Mouse (Mus musculus) liver, embryonic 13.5 days (tissue): ENCODE measurements around the gene Gm17349. TPM values are rescaled to one million over a fixed set of nuclear protein-coding genes. Genes with fewer than 3 reads are reported as not detected.

Experiments
- ATAC-seq: fragments of 200-750 bp; cut with Nextera tagmentation; 2 replicates; pipeline ENCODE4 v1.8.0; 2017; ENCODE audit warnings: low read depth, mild to moderate bottlenecking, moderate number of reproducible peaks, moderate library complexity
- DNase-seq: peaks from one replicate; pipeline ENCODE4 v3.0.0; 2022
- H3K27ac ChIP-seq: fragments of 300-500 bp; sonication (generic); 2 replicates; pipeline ENCODE4 v1.5.1; 2015; ENCODE audit warnings: moderate library complexity, mild to moderate bottlenecking, inconsistent platforms
- H3K27me3 ChIP-seq: fragments of 300-500 bp; sonication (generic); 2 replicates; pipeline ENCODE4 v1.6.1; 2015; ENCODE audit warnings: mild to moderate bottlenecking, inconsistent platforms
- H3K36me3 ChIP-seq: fragments of 300-500 bp; sonication (generic); 2 replicates; pipeline ENCODE4 v1.6.1; 2015; ENCODE audit warnings: mild to moderate bottlenecking, inconsistent platforms
- H3K4me1 ChIP-seq: fragments of 300-500 bp; sonication (generic); replicated peaks from 2 replicates; pipeline ENCODE4 v1.6.1; 2015; ENCODE audit warnings: inconsistent platforms
- H3K4me2 ChIP-seq: fragments of 300-500 bp; sonication (generic); 2 replicates; pipeline ENCODE4 v1.6.1; 2015; ENCODE audit warnings: inconsistent platforms, mild to moderate bottlenecking, moderate library complexity
- H3K4me3 ChIP-seq: fragments of 300-500 bp; sonication (generic); replicated peaks from 2 replicates; pipeline ENCODE4 v1.5.1; 2015; ENCODE audit warnings: mild to moderate bottlenecking, inconsistent platforms
- H3K9ac ChIP-seq: fragments of 300-500 bp; sonication (generic); 2 replicates; pipeline ENCODE4 v1.6.1; 2015; ENCODE audit warnings: mild to moderate bottlenecking, inconsistent platforms
- H3K9me3 ChIP-seq: fragments of 300-500 bp; sonication (generic); replicated peaks from 2 replicates; pipeline ENCODE4 v1.6.1; 2016; ENCODE audit warnings: inconsistent platforms
- WGBS: fragments of 180-500 bp; shearing (Covaris S2); methylation state at CpG from one replicate; pipeline ENCODE4 v1.1.7; 2015; ENCODE audit not compliant: insufficient replicate concordance; 5-methylcytosine and 5-hydroxymethylcytosine counted together
- polyA plus RNA-seq: library from polyadenylated mRNA; unstranded; fragments of >200 nt; fragmentation: Nextera tagmentation; extraction: Ambion mirVana; gene quantifications from 2 replicates; pipeline ENCODE4 v1.2.1, GENCODE M21; 2015

The Gm17349 gene
- polyA plus RNA-seq, 1 experiment from 2014 or later, result not detected

GRCm38 (mm10) chr15:99670154-99670821 lies 35.0 kb downstream of the Gm17349 start, which contains the start of gene Asic1:
TSS of gene Asic1 (plus strand) at chr15:99670368.
- peaks cover 99% of the 10 kb centered on the region for H3K27me3 ChIP-seq
- no peaks in the 10 kb centered on the region for H3K9me3 ChIP-seq
- ATAC-seq (peak; percentile 57), DNase-seq (no peak)
- no peak within 1 kb of the TSS for H3K9ac ChIP-seq
- H3K4me2 ChIP-seq, result peak within 1 kb of the TSS; percentile 59
- H3K4me3 ChIP-seq, result peak within 1 kb of the TSS; percentile 45
- H3K36me3 ChIP-seq, result no peaks in the 10 kb centered on the region
- H3K27ac ChIP-seq, result no peak within 1 kb of the TSS
- peaks cover 19% of the 10 kb centered on the region for H3K4me1 ChIP-seq
- WGBS, result under 1% methylated on average over 46 of the region's 74 CpGs

- ATAC-seq (no peak), DNase-seq (no peak)
- Histone ChIP-seq H3K9me3 (no peaks in the 10 kb centered on the region), H3K9ac (no peak overlapping the region), H3K4me1 (peaks cover 27% of the 10 kb centered on the region), H3K36me3 (no peaks in the 10 kb centered on the region), H3K27me3 (peaks cover 97% of the 10 kb centered on the region), H3K27ac (no peak overlapping the region), H3K4me3 (no peak overlapping the region), H3K4me2 (no peak overlapping the region)
- 0% methylated on average over 1 of the region's 1 CpGs for WGBS
These were observed 35.9 kb downstream of the Gm17349 start for GRCm38 (mm10) chr15:99669392-99669791.

GRCm38 (mm10) chr15:99668881-99669280 lies 36.4 kb downstream of the Gm17349 start:
- Histone ChIP-seq H3K27ac (no peak overlapping the region), H3K36me3 (no peaks in the 10 kb centered on the region), H3K9ac (no peak overlapping the region), H3K4me1 (peaks cover 33% of the 10 kb centered on the region), H3K4me2 (no peak overlapping the region), H3K9me3 (no peaks in the 10 kb centered on the region), H3K27me3 (peaks cover 95% of the 10 kb centered on the region), H3K4me3 (no peak overlapping the region)
- ATAC-seq (no peak), DNase-seq (peak; percentile 32)
- WGBS, result 4% methylated on average over 12 of the region's 12 CpGs

- ATAC-seq, result no peak
- 90% methylated on average over 2 of the region's 2 CpGs for WGBS
- no peaks in the 10 kb centered on the region for H3K9me3 ChIP-seq
- no peak overlapping the region for H3K4me2 ChIP-seq
- H3K27ac ChIP-seq, result no peak overlapping the region
- H3K4me1 ChIP-seq, result peaks cover 44% of the 10 kb centered on the region
- no peaks in the 10 kb centered on the region for H3K36me3 ChIP-seq
- no peak overlapping the region for H3K4me3 ChIP-seq
- DNase-seq, result no peak
- peaks cover 92% of the 10 kb centered on the region for H3K27me3 ChIP-seq
- H3K9ac ChIP-seq, result no peak overlapping the region
These were observed 37.7 kb downstream of the Gm17349 start for GRCm38 (mm10) chr15:99667544-99667943.

- peak overlapping the region; percentile 41 for H3K9ac ChIP-seq
- under 1% methylated on average over 49 of the region's 52 CpGs for WGBS
- peak; percentile 86 for DNase-seq
- peak; percentile 97 for ATAC-seq
- H3K4me3 ChIP-seq, result peak overlapping the region; percentile 46
- peaks cover 92% of the 10 kb centered on the region for H3K27me3 ChIP-seq
- peaks cover 52% of the 10 kb centered on the region for H3K4me1 ChIP-seq
- H3K4me2 ChIP-seq, result peak overlapping the region; percentile 71
- no peaks in the 10 kb centered on the region for H3K36me3 ChIP-seq
- H3K27ac ChIP-seq, result peak overlapping the region; percentile 43
- H3K9me3 ChIP-seq, result no peaks in the 10 kb centered on the region
These were observed 40.5 kb downstream of the Gm17349 start for GRCm38 (mm10) chr15:99664600-99665451.

GRCm38 (mm10) chr15:99663964-99664599 lies 41.2 kb downstream of the Gm17349 start:
- ATAC-seq, result no peak
- 4% methylated on average over 17 of the region's 17 CpGs for WGBS
- peak overlapping the region; percentile 41 for H3K9ac ChIP-seq
- peak overlapping the region; percentile 43 for H3K27ac ChIP-seq
- H3K4me1 ChIP-seq, result peaks cover 52% of the 10 kb centered on the region
- no peaks in the 10 kb centered on the region for H3K9me3 ChIP-seq
- peak overlapping the region; percentile 71 for H3K4me2 ChIP-seq
- no peaks in the 10 kb centered on the region for H3K36me3 ChIP-seq
- peaks cover 84% of the 10 kb centered on the region for H3K27me3 ChIP-seq
- H3K4me3 ChIP-seq, result peak overlapping the region; percentile 46
- no peak for DNase-seq

- Histone ChIP-seq H3K27me3 (peaks cover 81% of the 10 kb centered on the region), H3K9ac (no peak overlapping the region), H3K27ac (no peak overlapping the region), H3K36me3 (no peaks in the 10 kb centered on the region), H3K4me3 (no peak overlapping the region), H3K4me1 (peaks cover 54% of the 10 kb centered on the region), H3K9me3 (no peaks in the 10 kb centered on the region), H3K4me2 (no peak overlapping the region)
- WGBS, result 4% methylated on average over 7 of the region's 7 CpGs
- ATAC-seq (no peak), DNase-seq (no peak)
These were observed 42.9 kb downstream of the Gm17349 start for GRCm38 (mm10) chr15:99662371-99662770.

- peaks cover 52% of the 10 kb centered on the region for H3K4me1 ChIP-seq
- no peak overlapping the region for H3K27ac ChIP-seq
- WGBS, result 80% methylated on average over 15 of the region's 15 CpGs
- H3K9ac ChIP-seq, result no peak overlapping the region
- H3K4me2 ChIP-seq, result no peak overlapping the region
- H3K27me3 ChIP-seq, result peaks cover 81% of the 10 kb centered on the region
- ATAC-seq (no peak), DNase-seq (no peak)
- H3K36me3 ChIP-seq, result no peaks in the 10 kb centered on the region
- no peak overlapping the region for H3K4me3 ChIP-seq
- no peaks in the 10 kb centered on the region for H3K9me3 ChIP-seq
These were observed 44.0 kb downstream of the Gm17349 start for GRCm38 (mm10) chr15:99661121-99661830.

GRCm38 (mm10) chr15:99658437-99658836 lies 46.9 kb downstream of the Gm17349 start:
- ATAC-seq, result no peak
- peaks cover 33% of the 10 kb centered on the region for H3K4me1 ChIP-seq
- no peaks in the 10 kb centered on the region for H3K9me3 ChIP-seq
- 28% methylated on average over 2 of the region's 2 CpGs for WGBS
- H3K9ac ChIP-seq, result no peak overlapping the region
- DNase-seq, result no peak
- H3K36me3 ChIP-seq, result no peaks in the 10 kb centered on the region
- H3K4me3 ChIP-seq, result no peak overlapping the region
- H3K27ac ChIP-seq, result no peak overlapping the region
- H3K4me2 ChIP-seq, result no peak overlapping the region
- peaks cover 88% of the 10 kb centered on the region for H3K27me3 ChIP-seq

- DNase-seq (no peak), ATAC-seq (no peak)
- no peaks in the 10 kb centered on the region for H3K36me3 ChIP-seq
- H3K4me2 ChIP-seq, result no peak overlapping the region
- no peak overlapping the region for H3K9ac ChIP-seq
- no peak overlapping the region for H3K4me3 ChIP-seq
- peaks cover 31% of the 10 kb centered on the region for H3K4me1 ChIP-seq
- H3K9me3 ChIP-seq, result no peaks in the 10 kb centered on the region
- peaks cover 75% of the 10 kb centered on the region for H3K27me3 ChIP-seq
- WGBS, result 37% methylated on average over 9 of the region's 9 CpGs
- no peak overlapping the region for H3K27ac ChIP-seq
These were observed 49.3 kb downstream of the Gm17349 start for GRCm38 (mm10) chr15:99655956-99656355.

- H3K36me3 ChIP-seq, result 0 out of 2 replicates have a peak, but pooled peaks cover 2% of the 10 kb centered on the region
- no peak overlapping the region for H3K27ac ChIP-seq
- H3K4me1 ChIP-seq, result peaks cover 52% of the 10 kb centered on the region
- ATAC-seq (no peak), DNase-seq (no peak)
- peak overlapping the region; percentile 19 for H3K4me2 ChIP-seq
- WGBS, result 9% methylated on average over 21 of the region's 21 CpGs
- no peak overlapping the region for H3K9ac ChIP-seq
- H3K27me3 ChIP-seq, result peaks cover 63% of the 10 kb centered on the region
- peak overlapping the region; percentile 20 for H3K4me3 ChIP-seq
- H3K9me3 ChIP-seq, result no peaks in the 10 kb centered on the region
These were observed 51.4 kb downstream of the Gm17349 start for GRCm38 (mm10) chr15:99653876-99654275.
